Mouse (Mus musculus): Measurements from ENCODE around the gene Rbbp7. TPM values are rescaled to one million over a fixed set of nuclear protein-coding genes. Genes with fewer than 3 reads are reported as not detected.
"Not testable (repeated sequence)": the region's sequence is repeated elsewhere in the genome, so short reads cannot be mapped to it uniquely, and the experiment has no call there.

Gene Rbbp7
- polyA plus RNA-seq, 1 experiment from 2014 or later = 428 TPM

GRCm38 (mm10) chrX:162752418-162752817 is 7.8 kb upstream of the Rbbp7 start:
- Histone ChIP-seq H3K9me3 (replicated peaks) (no peaks in the 10 kb centered on the region), H3K4me3 (no peak overlapping the region), H3K9ac (no peak overlapping the region), H3K27me3 (replicated peaks) (no peaks in the 10 kb centered on the region), H3K4me1 (replicated peaks) (0 out of 2 replicates have a peak, but pooled peaks cover 12% of the 10 kb centered on the region), H3K4me2 (no peak overlapping the region), H3K36me3 (no peaks in the 10 kb centered on the region), H3K27ac (ENCODE audit: poor library complexity, severe bottlenecking) (no peak overlapping the region)
- no peak for ATAC-seq (ENCODE audit: insufficient number of reproducible peaks, low FRiP score)
- WGBS = 89% methylated on average over 2 of the region's 2 CpGs

GRCm38 (mm10) chrX:162754314-162754713 is 5.9 kb upstream of the Rbbp7 start:
- Histone ChIP-seq H3K36me3 (no peaks in the 10 kb centered on the region), H3K27ac (ENCODE audit: poor library complexity, severe bottlenecking) (no peak overlapping the region), H3K9me3 (replicated peaks) (no peaks in the 10 kb centered on the region), H3K4me2 (no peak overlapping the region), H3K4me3 (no peak overlapping the region), H3K27me3 (replicated peaks) (no peaks in the 10 kb centered on the region), H3K4me1 (replicated peaks) (0 out of 2 replicates have a peak, but pooled peaks cover 1% of the 10 kb centered on the region), H3K9ac (no peak overlapping the region)
- ATAC-seq (ENCODE audit: insufficient number of reproducible peaks, low FRiP score) = no peak
- WGBS = 81% methylated on average over 4 of the region's 4 CpGs

GRCm38 (mm10) chrX:162756058-162756457 is 4.1 kb upstream of the Rbbp7 start:
- H3K4me2 ChIP-seq = no peak overlapping the region
- H3K9ac ChIP-seq = no peak overlapping the region
- no peak overlapping the region for H3K27ac ChIP-seq (ENCODE audit: poor library complexity, severe bottlenecking)
- no peaks in the 10 kb centered on the region for H3K36me3 ChIP-seq
- ATAC-seq (ENCODE audit: insufficient number of reproducible peaks, low FRiP score) = no peak
- WGBS = 58% methylated on average over 7 of the region's 7 CpGs
- H3K9me3 ChIP-seq (replicated peaks) = no peaks in the 10 kb centered on the region
- H3K27me3 ChIP-seq (replicated peaks) = no peaks in the 10 kb centered on the region
- no peaks in the 10 kb centered on the region for H3K4me1 ChIP-seq (replicated peaks)
- no peak overlapping the region for H3K4me3 ChIP-seq

GRCm38 (mm10) chrX:162759251-162760114 is 719 bp upstream of the Rbbp7 start:
- Histone ChIP-seq H3K27me3 (replicated peaks) (no peaks in the 10 kb centered on the region), H3K4me1 (replicated peaks) (0 out of 2 replicates have a peak, but pooled peaks cover 2% of the 10 kb centered on the region), H3K9me3 (replicated peaks) (no peaks in the 10 kb centered on the region), H3K4me3 (peak overlapping the region; percentile 74), H3K27ac (ENCODE audit: poor library complexity, severe bottlenecking) (peak overlapping the region; percentile 99), H3K36me3 (peaks cover 9% of the 10 kb centered on the region), H3K4me2 (peak overlapping the region; percentile 59), H3K9ac (peak overlapping the region; percentile 59)
- ATAC-seq (ENCODE audit: insufficient number of reproducible peaks, low FRiP score) = peak; percentile 51; the same call in 1 of the 2 replicates
- WGBS = 16% methylated on average over 32 of the region's 32 CpGs

- Histone ChIP-seq H3K4me2 (peak overlapping the region; percentile 65), H3K4me3 (peak overlapping the region; percentile 74), H3K9me3 (replicated peaks) (no peaks in the 10 kb centered on the region), H3K4me1 (replicated peaks) (0 out of 2 replicates have a peak, but pooled peaks cover 2% of the 10 kb centered on the region), H3K36me3 (peaks cover 14% of the 10 kb centered on the region), H3K27ac (ENCODE audit: poor library complexity, severe bottlenecking) (peak overlapping the region; percentile 99), H3K27me3 (replicated peaks) (no peaks in the 10 kb centered on the region), H3K9ac (peak overlapping the region; percentile 87)
- ATAC-seq (ENCODE audit: insufficient number of reproducible peaks, low FRiP score) = no peak
- 14% methylated on average over 36 of the region's 50 CpGs for WGBS
These were observed 835 bp downstream of the Rbbp7 start for GRCm38 (mm10) chrX:162760958-162761515.

- 30% methylated on average over 9 of the region's 9 CpGs for WGBS
- H3K9ac ChIP-seq = peak overlapping the region; percentile 87
- ATAC-seq (ENCODE audit: insufficient number of reproducible peaks, low FRiP score) = no peak
These were observed 1.7 kb downstream of the Rbbp7 start for GRCm38 (mm10) chrX:162761716-162762395.

GRCm38 (mm10) chrX:162770726-162771125 is 10.5 kb downstream of the Rbbp7 start:
- H3K9ac ChIP-seq = no peak overlapping the region
- H3K4me1 ChIP-seq (replicated peaks) = no peaks in the 10 kb centered on the region
- no peak overlapping the region for H3K4me2 ChIP-seq
- no peak overlapping the region for H3K27ac ChIP-seq (ENCODE audit: poor library complexity, severe bottlenecking)
- no peaks in the 10 kb centered on the region for H3K9me3 ChIP-seq (replicated peaks)
- peaks cover 34% of the 10 kb centered on the region for H3K36me3 ChIP-seq
- 71% methylated on average over 1 of the region's 1 CpGs for WGBS
- H3K27me3 ChIP-seq (replicated peaks) = no peaks in the 10 kb centered on the region
- no peak overlapping the region for H3K4me3 ChIP-seq
- no peak for ATAC-seq (ENCODE audit: insufficient number of reproducible peaks, low FRiP score)

More at GRCm38 (mm10) chrX:162761716-162762395, 1.7 kb downstream of the Rbbp7 start:
- no peaks in the 10 kb centered on the region for H3K27me3 ChIP-seq (replicated peaks)
- H3K27ac ChIP-seq (ENCODE audit: poor library complexity, severe bottlenecking) = no peak overlapping the region
- H3K4me3 ChIP-seq = peak overlapping the region; percentile 74
- peak overlapping the region; percentile 65 for H3K4me2 ChIP-seq
- H3K9me3 ChIP-seq (replicated peaks) = no peaks in the 10 kb centered on the region
- H3K36me3 ChIP-seq = peaks cover 20% of the 10 kb centered on the region
- H3K4me1 ChIP-seq (replicated peaks) = 0 out of 2 replicates have a peak, but pooled peaks cover 2% of the 10 kb centered on the region

GRCm38 (mm10) chrX:162788372-162788771 is 28.2 kb downstream of the Rbbp7 start:
- H3K27me3 ChIP-seq (replicated peaks) = no peaks in the 10 kb centered on the region
- no peak for ATAC-seq (ENCODE audit: insufficient number of reproducible peaks, low FRiP score)
- 57% methylated on average over 1 of the region's 1 CpGs for WGBS

GRCm38 (mm10) chrX:162791392-162791791 is 31.2 kb downstream of the Rbbp7 start:
- ATAC-seq (ENCODE audit: insufficient number of reproducible peaks, low FRiP score); H3K4me2 ChIP-seq; H3K4me3 ChIP-seq; H3K9me3 ChIP-seq (replicated peaks); H3K36me3 ChIP-seq; H3K27ac ChIP-seq (ENCODE audit: poor library complexity, severe bottlenecking); H3K9ac ChIP-seq; H3K4me1 ChIP-seq (replicated peaks); H3K27me3 ChIP-seq (replicated peaks): not testable (repeated sequence)
- 71% methylated on average over 5 of the region's 5 CpGs for whole genome bisulfite sequencing

More at GRCm38 (mm10) chrX:162788372-162788771, 28.2 kb downstream of the Rbbp7 start:
- H3K27ac ChIP-seq (ENCODE audit: poor library complexity, severe bottlenecking) = no peak overlapping the region
- no peak overlapping the region for H3K4me2 ChIP-seq
- H3K4me1 ChIP-seq (replicated peaks) = no peaks in the 10 kb centered on the region
- no peaks in the 10 kb centered on the region for H3K9me3 ChIP-seq (replicated peaks)
- no peak overlapping the region for H3K4me3 ChIP-seq
- peaks cover 8% of the 10 kb centered on the region for H3K36me3 ChIP-seq
- H3K9ac ChIP-seq = no peak overlapping the region

- Histone ChIP-seq H3K4me1 (replicated peaks) (no peaks in the 10 kb centered on the region), H3K27me3 (replicated peaks) (no peaks in the 10 kb centered on the region), H3K36me3 (peaks cover 2% of the 10 kb centered on the region; the same call in 1 of the 2 replicates), H3K4me2 (no peak overlapping the region), H3K9ac (no peak overlapping the region), H3K9me3 (replicated peaks) (no peaks in the 10 kb centered on the region), H3K4me3 (no peak overlapping the region), H3K27ac (ENCODE audit: poor library complexity, severe bottlenecking) (no peak overlapping the region)
- ATAC-seq (ENCODE audit: insufficient number of reproducible peaks, low FRiP score) = no peak
These were observed 40.2 kb downstream of the Rbbp7 start for GRCm38 (mm10) chrX:162800371-162800770.

- peak overlapping the region; percentile 72 for H3K4me3 ChIP-seq
- no peak overlapping the region; the same call in 1 of the 2 replicates for H3K9ac ChIP-seq
- peak overlapping the region; percentile 96 for H3K4me2 ChIP-seq
- no peaks in the 10 kb centered on the region for H3K9me3 ChIP-seq (replicated peaks)
- WGBS = 47% methylated on average over 6 of the region's 6 CpGs
- H3K27me3 ChIP-seq (replicated peaks) = no peaks in the 10 kb centered on the region
- H3K27ac ChIP-seq (ENCODE audit: poor library complexity, severe bottlenecking) = no peak overlapping the region
- H3K4me1 ChIP-seq (replicated peaks) = 0 out of 2 replicates have a peak, but pooled peaks cover 5% of the 10 kb centered on the region
- no peak for ATAC-seq (ENCODE audit: insufficient number of reproducible peaks, low FRiP score)
- 0 out of 2 replicates have a peak, but pooled peaks cover 3% of the 10 kb centered on the region for H3K36me3 ChIP-seq
These were observed 67.8 kb downstream of the Rbbp7 start for GRCm38 (mm10) chrX:162828016-162828415.

Data from heart, embryonic 12.5 days (tissue).